Mouse (Mus musculus) bone marrow, adult 2 months (tissue): ENCODE data around the gene Pdzd7. TPM values are rescaled to one million over a fixed set of nuclear protein-coding genes. Genes with fewer than 3 reads are reported as not detected.

Source experiments
- H3K27ac ChIP-seq: fragments of 200-500 bp; 2 replicates; pipeline ENCODE4 v1.5.1; 2012; ENCODE audit warnings: low read depth, mild to moderate bottlenecking, control low read depth, inconsistent platforms, low read length; ENCODE audit not compliant: control insufficient read depth, poor library complexity, insufficient read depth
- H3K4me1 ChIP-seq: fragments of 200-500 bp; 2 replicates; pipeline ENCODE4 v1.6.1; 2011; ENCODE audit warnings: low read length; ENCODE audit not compliant: control insufficient read depth, insufficient read depth
- H3K4me3 ChIP-seq: fragments of 200-500 bp; replicated peaks from 2 replicates; pipeline ENCODE3; 2011; ENCODE audit warnings: mild to moderate bottlenecking, low read depth, low read length, control low read depth; ENCODE audit not compliant: control insufficient read depth
- CTCF ChIP-seq: fragments of 200-500 bp; IDR thresholded peaks from 2 replicates; pipeline ENCODE4 v1.5.1; 2011; ENCODE audit warnings: low read length, control low read depth; ENCODE audit not compliant: control insufficient read depth, insufficient read depth
- POLR2A ChIP-seq: fragments of 200-500 bp; IDR thresholded peaks from 2 replicates; pipeline ENCODE4 v1.6.1; 2011; ENCODE audit warnings: low read depth, mild to moderate bottlenecking, control low read depth, low read length, borderline replicate concordance; ENCODE audit not compliant: control insufficient read depth
- WGBS: fragments of 180-500 bp; shearing (Covaris S2); methylation state at CpG from one replicate; pipeline ENCODE4 v1.1.7; 2018; 5-methylcytosine and 5-hydroxymethylcytosine counted together
- polyA plus RNA-seq: library from polyadenylated mRNA; stranded (reverse); fragments of >200 nt; gene quantifications from 2 replicates; pipeline ENCODE4 v1.2.4, GENCODE M21; 2011; ENCODE audit warnings: low replicate concordance; ENCODE audit not compliant: missing spikeins, insufficient read depth, insufficient read length

Pdzd7 gene
- polyA plus RNA-seq, 1 experiment: not detected

GRCm38 (mm10) chr19:44989567-44990495, 55.7 kb downstream of the Pdzd7 start:
- no peaks in the 10 kb centered on the region for H3K4me1 ChIP-seq
- no peak overlapping the region for H3K4me3 ChIP-seq
- no peak overlapping the region for H3K27ac ChIP-seq
- TF ChIP-seq POLR2A (no peak), CTCF (no peak)
- WGBS: 32% methylated on average over 22 of the region's 22 CpGs

GRCm38 (mm10) chr19:44988831-44989566, 56.5 kb downstream of the Pdzd7 start, which contains the start of gene Sema4g:
TSS of gene Sema4g (plus strand) at chr19:44989101.
- Histone ChIP-seq H3K27ac (no peak within 1 kb of the TSS), H3K4me3 (no peak within 1 kb of the TSS), H3K4me1 (no peaks in the 10 kb centered on the region)
- 1% methylated on average over 56 of the region's 58 CpGs for WGBS
- no peak; the same call in 1 of the 2 replicates for TF ChIP-seq CTCF
- TF ChIP-seq POLR2A: no peak

- Histone ChIP-seq H3K27ac (no peak overlapping the region), H3K4me1 (no peaks in the 10 kb centered on the region), H3K4me3 (no peak overlapping the region)
- 56% methylated on average over 9 of the region's 9 CpGs for WGBS
- TF ChIP-seq POLR2A (no peak), CTCF (no peak)
These were observed 57.2 kb downstream of the Pdzd7 start for GRCm38 (mm10) chr19:44988321-44988720.

- 76% methylated on average over 6 of the region's 6 CpGs for WGBS
- TF ChIP-seq CTCF: no peak
- TF ChIP-seq POLR2A: no peak
- no peaks in the 10 kb centered on the region for H3K4me1 ChIP-seq
- no peak overlapping the region for H3K4me3 ChIP-seq
- H3K27ac ChIP-seq: no peak overlapping the region
These were observed 57.7 kb downstream of the Pdzd7 start for GRCm38 (mm10) chr19:44987851-44988250.

GRCm38 (mm10) chr19:44987004-44987403, 58.5 kb downstream of the Pdzd7 start:
- TF ChIP-seq POLR2A (no peak), CTCF (no peak)
- no peak overlapping the region for H3K4me3 ChIP-seq
- H3K4me1 ChIP-seq: no peaks in the 10 kb centered on the region
- WGBS: 62% methylated on average over 6 of the region's 6 CpGs
- no peak overlapping the region for H3K27ac ChIP-seq

GRCm38 (mm10) chr19:44985159-44985988, 60.1 kb downstream of the Pdzd7 start:
- H3K4me1 ChIP-seq: no peaks in the 10 kb centered on the region
- TF ChIP-seq POLR2A (no peak), CTCF (no peak)
- 58% methylated on average over 5 of the region's 5 CpGs for WGBS
- no peak overlapping the region for H3K4me3 ChIP-seq
- no peak overlapping the region for H3K27ac ChIP-seq

- Histone ChIP-seq H3K4me1 (no peaks in the 10 kb centered on the region), H3K27ac (no peak overlapping the region), H3K4me3 (no peak overlapping the region)
- TF ChIP-seq CTCF (no peak), POLR2A (no peak)
- 91% methylated on average over 4 of the region's 4 CpGs for WGBS
These were observed 61.1 kb downstream of the Pdzd7 start for GRCm38 (mm10) chr19:44984420-44984819.
